Mouse (Mus musculus): Measurements from ENCODE around the gene Usp3. TPM values are rescaled to one million over a fixed set of nuclear protein-coding genes. Genes with fewer than 3 reads are reported as not detected.

Usp3 gene
- polyA plus RNA-seq, 1 experiment from 2014 or later, result 103 TPM

- DNase-seq (ENCODE audit: low spot score), result no peak
- peaks cover 49% of the 10 kb centered on the region for H3K4me1 ChIP-seq
- H3K36me3 ChIP-seq (replicated peaks), result no peaks in the 10 kb centered on the region
- H3K9me3 ChIP-seq, result no peaks in the 10 kb centered on the region
- H3K27me3 ChIP-seq (replicated peaks; ENCODE audit: low read depth, poor library complexity, severe bottlenecking), result peaks cover 13% of the 10 kb centered on the region
- 50% methylated on average over 5 of the region's 5 CpGs for WGBS
- H3K27ac ChIP-seq (replicated peaks), result no peak overlapping the region
- no peak overlapping the region for H3K4me3 ChIP-seq
Measured at GRCm38 (mm10) chr9:66598636-66599035, 5.7 kb upstream of the Usp3 start.

DNA sequence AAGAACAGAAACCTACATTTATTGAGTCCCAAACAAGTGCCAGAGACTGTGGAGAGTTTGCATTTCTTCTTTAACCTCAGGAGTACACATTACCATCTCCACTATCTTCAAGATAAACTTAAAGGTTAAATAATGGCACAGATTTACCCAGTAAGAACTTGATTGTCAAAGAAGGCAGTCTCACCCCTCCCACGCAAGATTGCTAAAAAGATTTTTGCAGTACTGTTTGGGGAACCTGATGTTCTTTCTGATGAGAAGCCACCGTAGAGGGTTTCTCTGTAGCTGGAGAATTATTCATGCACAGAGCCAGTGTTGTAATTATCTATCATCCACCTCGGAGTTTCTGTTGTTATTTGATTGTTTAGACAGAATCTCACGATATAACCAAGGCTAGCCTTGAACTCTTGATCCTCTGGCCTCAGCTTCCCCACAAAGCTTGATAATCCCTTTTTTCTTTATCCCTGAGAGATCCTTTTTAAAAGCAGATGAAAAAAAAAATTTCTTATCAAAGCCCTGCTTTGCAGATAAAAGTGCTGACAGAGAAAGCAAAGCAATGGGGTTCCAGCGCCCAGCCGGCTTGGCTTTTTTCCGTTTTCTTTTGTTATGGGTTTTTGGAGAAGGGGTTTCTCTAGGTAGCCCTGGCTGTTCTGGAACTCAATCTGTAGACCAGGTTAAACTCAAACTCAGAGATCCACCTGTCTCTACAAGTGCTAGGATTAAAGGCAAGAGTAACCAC is 4.7 kb upstream of the Usp3 start:
- H3K9me3 ChIP-seq, result no peaks in the 10 kb centered on the region
- no peak for DNase-seq (ENCODE audit: low spot score)
- H3K4me1 ChIP-seq, result peaks cover 57% of the 10 kb centered on the region
- peaks cover 13% of the 10 kb centered on the region for H3K27me3 ChIP-seq (replicated peaks; ENCODE audit: low read depth, poor library complexity, severe bottlenecking)
- 27% methylated on average over 7 of the region's 7 CpGs for WGBS
- H3K27ac ChIP-seq (replicated peaks), result no peak overlapping the region
- H3K4me3 ChIP-seq, result no peak overlapping the region
- no peaks in the 10 kb centered on the region for H3K36me3 ChIP-seq (replicated peaks)

DNA sequence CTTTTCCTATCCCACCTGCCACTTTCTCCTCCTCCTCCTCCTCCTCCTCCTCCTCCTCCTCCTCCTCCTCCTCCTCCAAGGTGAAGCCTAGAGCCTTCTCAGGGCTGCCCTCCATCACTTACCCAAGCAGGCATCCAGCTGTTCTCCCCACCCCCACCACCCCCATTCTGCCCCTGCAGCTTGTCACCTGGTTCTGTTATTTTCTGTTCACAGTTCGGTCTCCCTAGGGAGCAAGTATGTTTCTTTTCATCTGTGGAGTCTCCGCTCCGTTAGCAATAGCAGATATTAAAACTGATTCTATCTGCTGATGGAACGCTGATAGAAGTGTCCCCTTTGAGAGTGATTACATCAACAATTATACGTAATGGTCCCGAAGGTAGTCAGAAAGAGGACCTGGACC is 4.1 kb upstream of the Usp3 start:
- Histone ChIP-seq H3K4me1 (peaks cover 57% of the 10 kb centered on the region), H3K27me3 (replicated peaks; ENCODE audit: low read depth, poor library complexity, severe bottlenecking) (peaks cover 13% of the 10 kb centered on the region), H3K4me3 (no peak overlapping the region), H3K27ac (replicated peaks) (no peak overlapping the region), H3K9me3 (no peaks in the 10 kb centered on the region), H3K36me3 (replicated peaks) (no peaks in the 10 kb centered on the region)
- 18% methylated on average over 6 of the region's 6 CpGs for WGBS
- DNase-seq (ENCODE audit: low spot score), result no peak

DNA sequence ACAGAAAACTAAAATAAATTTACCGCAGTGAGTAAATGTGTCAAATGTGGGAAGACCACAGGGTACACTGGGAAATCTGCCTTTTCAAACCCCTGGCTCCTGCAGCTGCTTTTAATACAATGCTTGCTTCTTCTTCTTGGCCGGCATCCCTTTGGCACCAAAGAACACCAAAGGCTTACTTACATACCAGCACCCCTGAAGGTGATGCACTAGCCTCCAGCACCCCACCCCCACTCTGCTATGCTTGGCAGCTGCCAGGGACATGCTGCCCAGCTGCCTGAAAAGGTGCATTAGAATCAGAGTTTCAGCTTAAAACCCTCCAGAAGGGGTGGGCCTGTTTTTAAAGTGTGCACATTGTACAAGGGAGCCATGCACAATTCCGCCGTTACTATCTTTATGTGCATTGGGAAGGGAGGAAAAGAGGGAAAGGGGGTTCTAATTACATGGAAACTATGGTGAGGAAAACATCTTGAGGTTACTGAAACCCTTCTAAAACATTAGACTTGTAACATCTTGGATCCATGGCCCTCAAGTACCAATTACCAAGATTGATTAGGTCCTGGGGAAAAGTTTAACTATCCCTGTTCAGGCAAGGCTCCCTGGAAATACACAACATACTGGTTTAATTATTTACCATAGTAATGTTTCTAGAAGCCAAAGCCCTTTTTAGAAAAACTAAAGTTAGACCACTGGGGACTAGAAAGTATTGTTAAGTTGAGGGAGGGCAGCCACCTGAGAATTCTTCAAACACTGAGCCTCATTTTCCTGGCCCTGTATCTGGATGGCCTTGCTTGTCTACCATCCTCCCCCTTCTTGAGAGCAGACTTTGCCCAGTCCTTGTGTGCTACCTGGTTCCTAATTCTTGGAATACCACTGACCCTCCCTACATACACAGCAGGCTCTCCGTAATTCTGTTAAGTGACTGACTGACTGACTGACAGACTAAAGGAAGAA is 3.1 kb upstream of the Usp3 start:
- Histone ChIP-seq H3K9me3 (no peaks in the 10 kb centered on the region), H3K4me3 (no peak overlapping the region), H3K27ac (replicated peaks) (no peak overlapping the region), H3K27me3 (replicated peaks; ENCODE audit: low read depth, poor library complexity, severe bottlenecking) (peaks cover 13% of the 10 kb centered on the region), H3K36me3 (replicated peaks) (no peaks in the 10 kb centered on the region), H3K4me1 (peaks cover 62% of the 10 kb centered on the region)
- WGBS, result 48% methylated on average over 5 of the region's 5 CpGs
- no peak for DNase-seq (ENCODE audit: low spot score)

DNA sequence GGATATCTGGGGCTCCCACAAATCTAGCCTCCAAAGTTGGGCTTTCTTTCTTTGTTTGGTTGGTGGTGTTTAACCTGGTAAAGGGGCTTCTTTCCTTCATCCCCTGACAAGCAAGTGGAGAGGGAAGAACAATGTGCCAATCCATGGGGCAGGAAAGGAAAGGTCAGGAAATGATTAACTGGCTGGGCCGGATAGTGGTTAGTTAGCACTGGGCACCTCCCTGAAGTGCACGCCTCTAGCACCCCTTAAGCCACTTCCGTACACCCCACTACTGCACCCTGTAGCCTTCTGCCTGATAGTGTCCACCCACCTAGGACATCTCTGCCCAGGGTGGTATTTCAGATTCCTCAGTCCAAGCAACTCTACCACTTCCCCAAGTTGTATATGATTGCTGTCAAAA is 1.1 kb upstream of the Usp3 start:
- WGBS, result 61% methylated on average over 3 of the region's 3 CpGs
- H3K27me3 ChIP-seq (replicated peaks; ENCODE audit: low read depth, poor library complexity, severe bottlenecking), result peaks cover 13% of the 10 kb centered on the region
- H3K9me3 ChIP-seq, result no peaks in the 10 kb centered on the region
- DNase-seq (ENCODE audit: low spot score), result no peak
- H3K27ac ChIP-seq (replicated peaks), result no peak overlapping the region
- peaks cover 70% of the 10 kb centered on the region for H3K4me1 ChIP-seq
- H3K36me3 ChIP-seq (replicated peaks), result no peaks in the 10 kb centered on the region
- 0 out of 2 replicates have a peak overlapping the region, but pooled peaks have one; percentile 97 for H3K4me3 ChIP-seq

GRCm38 (mm10) chr9:66593613-66593969 is 649 bp upstream of the Usp3 start:
- peaks cover 70% of the 10 kb centered on the region for H3K4me1 ChIP-seq
- WGBS, result 11% methylated on average over 12 of the region's 12 CpGs
- H3K4me3 ChIP-seq, result peak overlapping the region; percentile 97

GRCm38 (mm10) chr9:66591851-66592645 is 894 bp downstream of the Usp3 start:
- Histone ChIP-seq H3K4me3 (peak overlapping the region; percentile 97), H3K9me3 (no peaks in the 10 kb centered on the region)
- under 1% methylated on average over 82 of the region's 83 CpGs for WGBS

More at GRCm38 (mm10) chr9:66593613-66593969, 649 bp upstream of the Usp3 start:
- Histone ChIP-seq H3K9me3 (no peaks in the 10 kb centered on the region), H3K27ac (replicated peaks) (0 out of 2 replicates have a peak overlapping the region, but pooled peaks have one; percentile 99), H3K27me3 (replicated peaks; ENCODE audit: low read depth, poor library complexity, severe bottlenecking) (peaks cover 13% of the 10 kb centered on the region), H3K36me3 (replicated peaks) (no peaks in the 10 kb centered on the region)
- no peak for DNase-seq (ENCODE audit: low spot score)

GRCm38 (mm10) chr9:66590051-66590450 is 2.9 kb downstream of the Usp3 start:
- H3K9me3 ChIP-seq, result no peaks in the 10 kb centered on the region
- H3K36me3 ChIP-seq (replicated peaks), result no peaks in the 10 kb centered on the region
- DNase-seq (ENCODE audit: low spot score), result no peak
- H3K4me1 ChIP-seq, result peaks cover 65% of the 10 kb centered on the region
- H3K27ac ChIP-seq (replicated peaks), result no peak overlapping the region
- peaks cover 8% of the 10 kb centered on the region for H3K27me3 ChIP-seq (replicated peaks; ENCODE audit: low read depth, poor library complexity, severe bottlenecking)
- 80% methylated on average over 2 of the region's 2 CpGs for WGBS
- H3K4me3 ChIP-seq, result peak overlapping the region; percentile 28; the same call in 1 of the 2 replicates

More at GRCm38 (mm10) chr9:66591851-66592645, 894 bp downstream of the Usp3 start:
- peak; percentile 68 for DNase-seq (ENCODE audit: low spot score)
- Histone ChIP-seq H3K27me3 (replicated peaks; ENCODE audit: low read depth, poor library complexity, severe bottlenecking) (peaks cover 13% of the 10 kb centered on the region), H3K36me3 (replicated peaks) (no peaks in the 10 kb centered on the region), H3K4me1 (peaks cover 74% of the 10 kb centered on the region), H3K27ac (replicated peaks) (peak overlapping the region; percentile 99)

DNA sequence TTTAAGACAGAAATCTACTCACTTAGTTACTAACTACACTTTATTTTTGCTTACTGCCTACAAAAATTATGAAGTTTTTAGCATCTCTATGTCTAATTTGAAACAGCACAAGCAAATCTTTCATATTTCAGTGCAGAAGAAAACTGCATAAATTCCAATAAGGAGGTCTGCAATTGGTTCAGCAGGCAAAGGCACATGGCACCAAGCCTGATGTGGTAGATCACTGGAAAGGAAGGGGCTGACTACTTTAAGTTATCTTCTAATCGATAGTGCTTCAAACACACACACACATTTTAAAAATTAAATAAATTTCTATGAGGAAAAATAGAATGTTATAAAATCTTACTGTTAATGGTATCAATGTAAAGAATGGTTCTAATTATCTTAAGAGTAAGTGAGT is 5.9 kb downstream of the Usp3 start:
- no peaks in the 10 kb centered on the region for H3K9me3 ChIP-seq
- no peaks in the 10 kb centered on the region; the same call in none of the 2 replicates for H3K36me3 ChIP-seq (replicated peaks)
- DNase-seq (ENCODE audit: low spot score), result no peak
- H3K27ac ChIP-seq (replicated peaks), result no peak overlapping the region
- peaks cover 50% of the 10 kb centered on the region for H3K4me1 ChIP-seq
- no peak overlapping the region for H3K4me3 ChIP-seq
- H3K27me3 ChIP-seq (replicated peaks; ENCODE audit: low read depth, poor library complexity, severe bottlenecking), result no peaks in the 10 kb centered on the region
- WGBS, result 86% methylated on average over 1 of the region's 1 CpGs

GRCm38 (mm10) chr9:66586533-66586932 is 6.4 kb downstream of the Usp3 start:
- WGBS, result 73% methylated on average over 1 of the region's 1 CpGs
- H3K27me3 ChIP-seq (replicated peaks; ENCODE audit: low read depth, poor library complexity, severe bottlenecking), result no peaks in the 10 kb centered on the region

GRCm38 (mm10) chr9:66585191-66585590 is 7.8 kb downstream of the Usp3 start:
- WGBS, result 75% methylated on average over 1 of the region's 1 CpGs
- H3K4me1 ChIP-seq, result peaks cover 38% of the 10 kb centered on the region
- no peak for DNase-seq (ENCODE audit: low spot score)
- H3K4me3 ChIP-seq, result no peak overlapping the region
- peaks cover 2% of the 10 kb centered on the region for H3K36me3 ChIP-seq (replicated peaks)
- H3K27me3 ChIP-seq (replicated peaks; ENCODE audit: low read depth, poor library complexity, severe bottlenecking), result no peaks in the 10 kb centered on the region
- H3K27ac ChIP-seq (replicated peaks), result no peak overlapping the region
- no peaks in the 10 kb centered on the region for H3K9me3 ChIP-seq

More at GRCm38 (mm10) chr9:66586533-66586932, 6.4 kb downstream of the Usp3 start:
- peaks cover 50% of the 10 kb centered on the region for H3K4me1 ChIP-seq
- H3K27ac ChIP-seq (replicated peaks), result no peak overlapping the region
- no peaks in the 10 kb centered on the region for H3K9me3 ChIP-seq
- no peaks in the 10 kb centered on the region; the same call in none of the 2 replicates for H3K36me3 ChIP-seq (replicated peaks)
- H3K4me3 ChIP-seq, result no peak overlapping the region
- DNase-seq (ENCODE audit: low spot score), result no peak

GRCm38 (mm10) chr9:66584176-66584575 is 8.8 kb downstream of the Usp3 start:
- Histone ChIP-seq H3K27me3 (replicated peaks; ENCODE audit: low read depth, poor library complexity, severe bottlenecking) (no peaks in the 10 kb centered on the region), H3K9me3 (no peaks in the 10 kb centered on the region), H3K27ac (replicated peaks) (no peak overlapping the region), H3K4me3 (no peak overlapping the region), H3K36me3 (replicated peaks) (peaks cover 9% of the 10 kb centered on the region), H3K4me1 (peaks cover 29% of the 10 kb centered on the region)
- DNase-seq (ENCODE audit: low spot score), result no peak

All from embryonic facial prominence, embryonic 10.5 days (tissue).